ENCODE assay signal across 8 mouse cellular contexts in the genomic region with DNA sequence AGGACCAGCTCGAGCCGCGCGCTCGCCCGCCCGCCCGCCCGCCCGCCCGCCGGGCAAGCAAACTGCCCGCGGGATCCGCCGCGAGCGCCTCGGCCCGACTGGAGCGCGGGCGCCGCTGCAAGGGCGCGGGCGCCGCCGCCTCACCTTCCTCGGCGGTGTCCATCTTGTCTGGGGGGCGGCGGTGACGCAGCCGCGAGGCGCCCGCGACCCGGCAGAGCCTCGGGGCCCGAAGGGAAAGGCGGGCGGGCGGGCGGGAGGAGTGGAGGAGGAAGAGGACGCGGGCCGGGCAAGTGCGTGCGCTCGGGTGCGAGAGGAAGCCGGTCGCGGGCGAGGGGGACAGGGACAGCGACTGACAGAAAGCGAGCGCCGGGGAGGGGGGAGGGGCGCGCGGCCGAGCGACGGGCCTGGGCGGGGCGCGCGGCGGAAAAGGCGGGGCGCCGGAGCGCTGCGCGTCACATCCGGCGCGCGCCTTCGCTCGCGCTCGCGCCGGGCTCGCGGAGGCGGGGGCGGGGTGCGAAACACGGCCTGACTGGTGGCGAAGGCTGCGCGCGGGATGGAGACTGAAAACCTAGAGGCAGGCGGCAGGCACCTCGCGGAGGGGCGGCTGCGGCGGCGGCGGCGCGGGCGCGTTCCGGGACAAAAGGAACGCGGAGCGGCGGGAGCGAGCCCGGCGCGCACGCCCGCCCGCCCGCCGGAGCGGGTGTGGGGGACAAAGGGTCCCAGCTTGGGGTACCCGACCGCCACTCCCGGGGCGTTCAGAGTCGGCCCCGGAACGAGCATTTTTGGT. TPM values are rescaled to one million over a fixed set of nuclear protein-coding genes. Genes with fewer than 3 reads are reported as not detected.
A peak's percentile ranks its signal among the peaks of the same experiment; 100 is the strongest.
DNase-seq lines count a peak whose midpoint lies in the region; ATAC-seq lines count a peak whose summit lies in the region.

A gene (minus strand): TSS at position 395 of the 787 bp plus-strand sequence.

- peak; percentile 96 for DNase-seq in CD4-positive, CD25-positive, alpha-beta regulatory T cell, adult 2 months (ENCODE audit: low read depth, low spot score)
- DNase-seq in c-Kit-negative CD71-positive TER-119-positive erythroid progenitor cells, embryonic 14.5 days (ENCODE audit: low read depth, low spot score): peak; percentile 76
- peak; percentile 87 for DNase-seq in forebrain, embryonic 10.5 days (ENCODE audit: extremely low spot score, low spot score)
- peak; percentile 94 for DNase-seq in kidney, postnatal 14 days
- DNase-seq in naive thymus-derived CD4-positive, alpha-beta T cell, adult 2 months (ENCODE audit: low read depth): peak; percentile 95
- DNase-seq in splenic B cell, adult 2 months (ENCODE audit: low read depth, low spot score): peak; percentile 92

- H3K4me2 ChIP-seq in heart, embryonic 14.5 days (ENCODE audit: low read length): peak within 1 kb of the TSS; percentile 91
- H3K4me2 ChIP-seq in liver, embryonic 12.5 days: peak within 1 kb of the TSS; percentile 89

- WGBS in forebrain, embryonic 10.5 days: under 1% methylated on average over 113 of the region's 132 CpGs
- WGBS in heart, embryonic 14.5 days: under 1% methylated on average over 118 of the region's 132 CpGs
- under 1% methylated on average over 91 of the region's 132 CpGs for WGBS in liver, embryonic 12.5 days (ENCODE audit: insufficient replicate concordance)

- peak; percentile 89 for ATAC-seq in heart, embryonic 14.5 days (ENCODE audit: insufficient number of reproducible peaks, insufficient read depth, low FRiP score, low read depth)
- ATAC-seq in liver, embryonic 12.5 days: peak; percentile 80

- H3K27me3 ChIP-seq in forebrain, embryonic 10.5 days (ENCODE audit: poor library complexity, severe bottlenecking): no peaks in the 10 kb centered on the region
- no peaks in the 10 kb centered on the region for H3K27me3 ChIP-seq in heart, embryonic 14.5 days (ENCODE audit: control insufficient read depth, insufficient read depth, low read length)
- H3K27me3 ChIP-seq in liver, embryonic 12.5 days (replicated peaks): no peaks in the 10 kb centered on the region
- no peaks in the 10 kb centered on the region for H3K27me3 ChIP-seq in splenic B cell, adult 2 months (ENCODE audit: control insufficient read depth, insufficient read depth, low read length, poor library complexity, severe bottlenecking)

- H3K9me3 ChIP-seq in forebrain, embryonic 10.5 days: peaks cover 5% of the 10 kb centered on the region; the same call in 1 of the 2 replicates
- H3K9me3 ChIP-seq in heart, embryonic 14.5 days (ENCODE audit: control insufficient read depth, low read length): no peaks in the 10 kb centered on the region
- no peaks in the 10 kb centered on the region for H3K9me3 ChIP-seq in liver, embryonic 12.5 days (replicated peaks)

- peaks cover 36% of the 10 kb centered on the region for H3K4me1 ChIP-seq in forebrain, embryonic 10.5 days
- H3K4me1 ChIP-seq in heart, embryonic 14.5 days (ENCODE audit: control insufficient read depth in 2 of 2, insufficient read depth in 2 of 2, low read length in 2 of 2): peaks cover 2 to 15% of the 10 kb centered on the region in 2 experiments
- peaks cover 67% of the 10 kb centered on the region for H3K4me1 ChIP-seq in liver, embryonic 12.5 days

- H3K36me3 ChIP-seq in forebrain, embryonic 10.5 days (replicated peaks): peaks cover 22% of the 10 kb centered on the region
- 0 out of 2 replicates have a peak, but pooled peaks cover 4% of the 10 kb centered on the region for H3K36me3 ChIP-seq in heart, embryonic 14.5 days (ENCODE audit: control insufficient read depth, insufficient read depth, low read length)
- H3K36me3 ChIP-seq in liver, embryonic 12.5 days: peaks cover 8% of the 10 kb centered on the region
- no peaks in the 10 kb centered on the region for H3K36me3 ChIP-seq in splenic B cell, adult 2 months (ENCODE audit: control insufficient read depth, insufficient read depth, low read length, poor library complexity, severe bottlenecking)

- peak within 1 kb of the TSS; percentile 93 for H3K27ac ChIP-seq in forebrain, embryonic 10.5 days
- peak within 1 kb of the TSS; percentile 89 to 99 for H3K27ac ChIP-seq in heart, embryonic 14.5 days (replicated peaks in 1 of 2; ENCODE audit: control insufficient read depth in 1 of 2, insufficient read depth in 1 of 2, low read depth in 2 of 2, low read length in 2 of 2)
- H3K27ac ChIP-seq in liver, embryonic 12.5 days: peak within 1 kb of the TSS; percentile 99

- peak within 1 kb of the TSS; percentile 97 for H3K9ac ChIP-seq in heart, embryonic 14.5 days (ENCODE audit: low read length)
- peak within 1 kb of the TSS; percentile 95 for H3K9ac ChIP-seq in liver, embryonic 12.5 days

- H3K4me3 ChIP-seq in forebrain, embryonic 10.5 days: peak within 1 kb of the TSS; percentile 93
- peak within 1 kb of the TSS; percentile 93 to 100 for H3K4me3 ChIP-seq in heart, embryonic 14.5 days (ENCODE audit: control insufficient read depth in 1 of 2, insufficient read depth in 1 of 2, low read depth in 1 of 2, low read length in 2 of 2)
- H3K4me3 ChIP-seq in liver, embryonic 12.5 days: peak within 1 kb of the TSS; percentile 98

RNA-seq across cellular contexts. Expression of the gene that starts here (rescaled TPM):
- 44.0 and 44.9 TPM in 2 replicates for polyA plus RNA-seq in forebrain, embryonic 10.5 days (2016; fragmentation: Nextera tagmentation; extraction: Ambion mirVana)
- 37.6 and 40.7 TPM in 2 replicates for polyA plus RNA-seq in heart, embryonic 14.5 days (2014; fragmentation: Nextera tagmentation; extraction: Ambion mirVana)
- polyA plus RNA-seq in liver, embryonic 12.5 days (2016; fragmentation: Nextera tagmentation; extraction: Ambion mirVana): 22.0 and 22.2 TPM in 2 replicates

Comparison
In these comparisons a context has a peak if more than half of its experiments do, and no peak if none do; other contexts are left out.
1. Peak in every context shown above with its lines: DNase-seq, ATAC-seq, H3K4me3 ChIP-seq and H3K27ac ChIP-seq.